Mouse (Mus musculus): ENCODE measurements around the gene Gm10490. TPM values are rescaled to one million over a fixed set of nuclear protein-coding genes. Genes with fewer than 3 reads are reported as not detected.
"Not testable (repeated sequence)": the region's sequence is repeated elsewhere in the genome, so short reads cannot be mapped to it uniquely, and the experiment has no call there.

Gene Gm10490
- polyA plus RNA-seq (2021), result not detected

DNA sequence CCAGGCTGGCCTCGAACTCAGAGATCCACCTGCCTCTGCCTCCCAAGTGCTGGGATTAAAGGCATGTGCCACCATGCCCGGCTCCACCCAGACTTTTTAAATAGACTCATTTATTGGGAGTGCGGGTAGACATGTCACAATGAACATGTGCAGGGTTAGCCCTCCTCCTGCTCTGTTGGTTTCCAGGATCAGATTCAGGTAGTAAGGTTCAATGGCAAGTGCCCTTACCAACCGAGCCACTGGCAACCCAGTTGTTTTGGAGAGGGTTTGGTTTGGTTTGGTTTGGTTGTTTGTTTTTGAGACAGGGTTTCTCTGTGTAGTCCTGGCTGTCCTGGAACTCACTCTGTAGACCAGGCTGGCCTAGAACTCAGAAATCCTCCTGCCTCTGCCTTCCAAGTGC, at the start of gene Gm10490:
Gene Gm10490, plus strand, starts transcription at position 301 of the 400 bp plus-strand sequence.
- DNase-seq (ENCODE audit: low read depth, low spot score); H3K27me3 ChIP-seq; ATAC-seq; CTCF ChIA-PET; in situ Hi-C loops (cut with MboI; ENCODE audit: low pct_unique_long_range_greater_than_20kb); POLR2A ChIA-PET: not testable (repeated sequence)

DNA sequence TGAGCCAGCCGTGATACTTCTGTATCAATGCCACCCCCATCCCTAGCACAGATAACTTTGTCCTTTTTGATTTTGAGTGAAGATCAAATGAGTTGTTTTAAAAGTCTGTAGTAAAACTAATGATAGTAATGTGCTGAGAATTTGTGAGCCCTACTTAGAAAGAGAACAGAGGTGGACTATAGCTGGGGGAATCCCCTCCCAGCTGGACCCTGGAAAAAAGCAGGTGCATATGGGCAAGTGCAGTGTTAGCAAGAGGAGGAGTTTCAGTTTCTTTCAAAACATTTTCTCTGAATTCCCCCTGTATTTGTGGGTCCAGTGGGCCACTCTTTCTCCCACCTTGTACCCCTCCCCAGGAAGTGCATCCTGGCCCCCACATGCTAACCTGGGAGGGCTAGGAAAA, 46.2 kb upstream of the Gm10490 start:
- POLR2A ChIA-PET, result no interaction called here
- ATAC-seq (no peak), DNase-seq (ENCODE audit: low read depth, low spot score) (no peak)
- in situ Hi-C loops (cut with MboI; ENCODE audit: low pct_unique_long_range_greater_than_20kb), result no loop called here
- CTCF ChIA-PET, result no interaction called here
- H3K27me3 ChIP-seq, result peaks cover 9% of the 10 kb centered on the region
- TF ChIP-seq CTCF (IDR thresholded peaks at IDR 0.05), result no peak

- H3K27me3 ChIP-seq, result peaks cover 9% of the 10 kb centered on the region
- in situ Hi-C loops (cut with MboI; ENCODE audit: low pct_unique_long_range_greater_than_20kb), result no loop called here
- CTCF ChIA-PET, result no interaction called here
- ATAC-seq (no peak), DNase-seq (ENCODE audit: low read depth, low spot score) (no peak)
- TF ChIP-seq CTCF (IDR thresholded peaks at IDR 0.05), result no peak
- POLR2A ChIA-PET, result no interaction called here
These were observed 44.8 kb upstream of the Gm10490 start for GRCm38 (mm10) chrX:7864551-7864950.

- H3K27me3 ChIP-seq, result peaks cover 14% of the 10 kb centered on the region
- POLR2A ChIA-PET, result no interaction called here
- ATAC-seq (peak; percentile 26), DNase-seq (ENCODE audit: low read depth, low spot score) (no peak)
- in situ Hi-C loops (cut with MboI; ENCODE audit: low pct_unique_long_range_greater_than_20kb), result no loop called here
- CTCF ChIA-PET, result no interaction called here
- no peak for TF ChIP-seq CTCF (IDR thresholded peaks at IDR 0.05)
These were observed 44.0 kb upstream of the Gm10490 start for GRCm38 (mm10) chrX:7865343-7865742.

DNA sequence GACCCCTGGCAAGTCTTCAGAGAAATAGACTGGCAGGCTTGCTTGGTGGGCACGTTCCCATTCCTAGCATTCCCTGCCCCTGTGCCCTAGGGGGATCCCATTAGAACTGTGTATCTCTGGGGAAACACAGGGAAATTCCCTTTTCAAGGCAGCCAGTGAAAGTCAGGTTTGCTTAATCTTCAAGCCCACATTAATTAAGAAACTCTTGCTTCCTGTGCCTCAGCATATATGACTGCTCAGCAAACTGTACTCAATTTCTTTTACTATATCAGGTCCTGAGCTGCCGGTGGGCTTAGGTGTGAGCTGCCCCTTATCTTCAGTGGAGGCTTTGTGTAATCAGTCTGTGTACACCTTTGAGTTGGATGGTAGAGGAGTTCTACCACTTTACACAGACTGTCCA, 43.6 kb upstream of the Gm10490 start:
- peaks cover 16% of the 10 kb centered on the region for H3K27me3 ChIP-seq
- CTCF ChIA-PET, result no interaction called here
- no peak for TF ChIP-seq CTCF (IDR thresholded peaks at IDR 0.05)
- no peak for DNase-seq (ENCODE audit: low read depth, low spot score)
- in situ Hi-C loops (cut with MboI; ENCODE audit: low pct_unique_long_range_greater_than_20kb), result no loop called here
- ATAC-seq, result no peak
- POLR2A ChIA-PET, result no interaction called here

- peaks cover 17% of the 10 kb centered on the region for H3K27me3 ChIP-seq
- no peak for ATAC-seq
- in situ Hi-C loops (cut with MboI; ENCODE audit: low pct_unique_long_range_greater_than_20kb), result no loop called here
- TF ChIP-seq CTCF (IDR thresholded peaks at IDR 0.05), result no peak
- POLR2A ChIA-PET, result no interaction called here
- CTCF ChIA-PET, result no interaction called here
- DNase-seq (ENCODE audit: low read depth, low spot score), result no peak
These were observed 42.2 kb upstream of the Gm10490 start for GRCm38 (mm10) chrX:7867141-7867540.

DNA sequence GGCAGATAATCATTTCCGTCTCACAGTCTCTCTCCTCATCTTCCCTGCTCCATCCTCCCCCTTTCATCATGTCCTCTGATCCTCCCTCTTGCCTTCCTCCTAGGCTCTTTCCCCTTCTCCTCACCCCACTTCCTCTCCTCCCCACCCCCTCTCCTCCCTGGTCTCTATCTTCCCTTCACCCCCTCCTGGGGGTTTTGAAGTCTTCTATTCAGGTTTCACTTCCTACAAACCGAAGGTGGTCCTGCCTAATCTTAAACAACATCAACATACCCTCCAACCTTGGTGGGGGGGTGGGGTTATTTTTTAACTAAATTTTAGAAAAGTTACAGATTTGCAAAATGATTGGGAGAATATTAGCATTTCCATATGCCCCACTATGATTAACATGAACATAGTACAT, 40.8 kb upstream of the Gm10490 start:
- CTCF ChIA-PET, result no interaction called here
- in situ Hi-C loops (cut with MboI; ENCODE audit: low pct_unique_long_range_greater_than_20kb), result no loop called here
- no peak for TF ChIP-seq CTCF (IDR thresholded peaks at IDR 0.05)

GRCm38 (mm10) chrX:7869826-7870225, 39.5 kb upstream of the Gm10490 start:
- in situ Hi-C loops (cut with MboI; ENCODE audit: low pct_unique_long_range_greater_than_20kb), result no loop called here
- DNase-seq (ENCODE audit: low read depth, low spot score) (no peak), ATAC-seq (no peak)
- POLR2A ChIA-PET, result no interaction called here
- peaks cover 13% of the 10 kb centered on the region for H3K27me3 ChIP-seq
- no peak for TF ChIP-seq CTCF (IDR thresholded peaks at IDR 0.05)
- CTCF ChIA-PET, result no interaction called here

More for the DNA sequence above, 40.8 kb upstream of the Gm10490 start:
- H3K27me3 ChIP-seq, result peaks cover 13% of the 10 kb centered on the region
- DNase-seq (ENCODE audit: low read depth, low spot score), result no peak
- no peak for ATAC-seq
- POLR2A ChIA-PET, result no interaction called here

DNA sequence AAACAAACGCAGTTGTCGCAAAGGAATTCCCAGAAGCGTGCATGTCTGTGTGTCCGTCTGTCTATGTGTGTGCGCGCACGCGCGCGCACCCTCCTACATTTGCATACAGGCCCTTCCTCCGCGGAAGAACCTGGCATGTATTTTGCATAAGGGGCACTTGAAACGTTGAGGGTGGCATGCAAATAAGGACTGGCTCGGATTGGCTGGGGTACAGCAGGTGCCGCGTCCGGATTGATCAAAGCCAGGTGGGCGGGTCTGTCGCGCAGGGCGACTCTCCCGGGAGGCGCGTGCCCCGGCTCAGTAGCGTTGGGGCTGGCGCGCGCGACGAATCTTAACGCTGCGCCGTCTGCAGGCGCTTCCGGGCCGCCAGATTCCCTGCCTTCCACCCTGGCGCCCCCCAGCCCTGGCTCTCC, 31.3 kb upstream of the Gm10490 start, which contains the start of gene Pim2:
Gene Pim2, plus strand, starts transcription at position 256 of the 413 bp plus-strand sequence.
- peak; percentile 87 for ATAC-seq
- H3K27me3 ChIP-seq, result peaks cover 6% of the 10 kb centered on the region
- ChIA-PET POLR2A (no interaction called here), CTCF (no interaction called here)
- in situ Hi-C loops (cut with MboI; ENCODE audit: low pct_unique_long_range_greater_than_20kb), result no loop called here
- TF ChIP-seq CTCF (IDR thresholded peaks at IDR 0.05), result no peak
- peak; percentile 47 for DNase-seq (ENCODE audit: low read depth, low spot score)

GRCm38 (mm10) chrX:7878495-7878894, 30.8 kb upstream of the Gm10490 start:
- peak; percentile 27 for ATAC-seq
- POLR2A ChIA-PET, result no interaction called here

DNA sequence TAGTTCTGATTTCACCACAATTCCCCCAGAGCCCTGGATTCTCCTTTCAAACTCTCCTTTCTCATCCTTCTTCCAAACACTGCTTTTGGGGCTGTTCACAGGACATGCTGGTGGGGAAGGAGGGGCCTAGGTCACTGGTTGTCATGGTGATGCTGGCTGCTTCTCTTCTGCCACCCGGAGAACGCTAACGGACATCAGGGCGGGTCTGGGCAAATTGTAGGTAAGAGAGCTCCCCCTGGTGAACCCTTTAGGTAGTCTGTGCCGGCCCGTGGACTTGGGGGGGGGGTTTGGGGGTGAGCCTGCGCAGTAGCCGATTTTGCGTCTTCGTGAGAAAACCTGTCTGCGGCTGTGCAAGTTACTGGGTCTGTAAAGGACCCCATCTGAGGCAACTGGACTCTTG, 29.5 kb upstream of the Gm10490 start:
- POLR2A ChIA-PET, result interaction anchor here (1.1 kb wide), 1 partner anchor 50 kb away, joined by 3 read pairs; no protein-coding TSS in a partner anchor
- peak; percentile 32 for ATAC-seq

More at GRCm38 (mm10) chrX:7878495-7878894, 30.8 kb upstream of the Gm10490 start:
- CTCF ChIA-PET, result no interaction called here
- DNase-seq (ENCODE audit: low read depth, low spot score), result no peak
- H3K27me3 ChIP-seq, result peaks cover 6% of the 10 kb centered on the region
- no peak for TF ChIP-seq CTCF (IDR thresholded peaks at IDR 0.05)
- in situ Hi-C loops (cut with MboI; ENCODE audit: low pct_unique_long_range_greater_than_20kb), result no loop called here

GRCm38 (mm10) chrX:7883841-7884567, 25.3 kb upstream of the Gm10490 start, which contains the start of gene Slc35a2:
TSS of gene Slc35a2 (plus strand) at chrX:7884028.
- CTCF ChIA-PET, result no interaction called here
- no peak for DNase-seq (ENCODE audit: low read depth, low spot score)
- no peak for TF ChIP-seq CTCF (IDR thresholded peaks at IDR 0.05)

More for the DNA sequence above, 29.5 kb upstream of the Gm10490 start:
- DNase-seq (ENCODE audit: low read depth, low spot score), result no peak
- in situ Hi-C loops (cut with MboI; ENCODE audit: low pct_unique_long_range_greater_than_20kb), result no loop called here
- CTCF ChIA-PET, result no interaction called here
- TF ChIP-seq CTCF (IDR thresholded peaks at IDR 0.05), result no peak
- H3K27me3 ChIP-seq, result peaks cover 6% of the 10 kb centered on the region

More at GRCm38 (mm10) chrX:7883841-7884567, 25.3 kb upstream of the Gm10490 start, which contains the start of gene Slc35a2:
- POLR2A ChIA-PET, result interaction anchor here (2.3 kb wide), 1 partner anchor 15 kb away, joined by 7 read pairs; the partner anchor contains the start of genes Pqbp1 and Timm17b
- ATAC-seq, result peak; percentile 68
- H3K27me3 ChIP-seq, result peaks cover 3% of the 10 kb centered on the region
- in situ Hi-C loops (cut with MboI; ENCODE audit: low pct_unique_long_range_greater_than_20kb), result no loop called here
